ENCODE assay signal across 8 mouse cellular contexts in the genomic region with DNA sequence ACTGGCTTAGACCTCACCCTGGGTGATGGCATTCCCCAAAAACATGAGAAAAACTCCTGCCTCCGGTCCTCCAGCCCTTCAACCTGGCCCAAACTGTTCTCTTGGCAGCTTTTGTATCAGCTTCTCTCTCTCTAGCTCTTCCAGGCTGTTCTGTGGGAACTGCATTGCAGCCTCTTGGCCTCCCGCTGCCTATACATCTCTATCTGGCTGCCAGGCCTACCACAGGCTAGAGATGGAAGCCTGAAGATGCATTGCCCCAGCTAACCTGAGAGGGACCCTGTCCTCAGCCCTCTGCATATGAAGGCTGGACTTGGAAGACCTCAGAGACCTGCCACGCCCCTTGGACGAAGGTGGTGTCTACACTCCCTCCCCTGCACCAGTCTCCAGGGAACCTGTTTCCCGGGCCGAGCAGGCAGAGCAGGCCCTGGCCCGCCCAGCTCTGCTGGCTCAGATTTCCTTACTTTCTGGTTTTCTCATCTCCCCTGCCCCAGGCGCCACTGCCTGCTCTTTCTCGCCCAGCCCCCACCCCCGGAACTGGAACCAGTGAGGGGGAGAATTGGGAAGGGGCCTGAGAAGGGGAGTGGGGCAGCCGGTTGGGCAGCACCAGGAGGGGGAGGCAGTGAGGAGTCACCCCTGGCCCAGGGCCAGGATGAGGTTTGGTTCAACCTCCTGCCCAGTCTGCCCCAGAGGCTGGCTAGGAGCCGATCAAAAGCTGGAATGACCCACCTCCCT. TPM values are rescaled to one million over a fixed set of nuclear protein-coding genes. Genes with fewer than 3 reads are reported as not detected.
DNase-seq lines count a peak whose midpoint lies in the region; ATAC-seq lines count a peak whose summit lies in the region.

No protein-coding gene starts in this region.

- DNase-seq in heart, adult 18-20 months, result peak; percentile 51 to 75
- DNase-seq in heart, postnatal 36 days, result no peak
- DNase-seq in embryo, embryonic 11 days, result peak; percentile 80
- DNase-seq in kidney, postnatal 36 days, result peak; percentile 61 to 72
- DNase-seq in ovary, postnatal 14 days (ENCODE audit: low spot score), result peak; percentile 64
- DNase-seq in left cerebral cortex, adult 9 months (ENCODE audit: low spot score in 2 of 2), result no peak
- no peak for DNase-seq in T-cell, adult 2 months (ENCODE audit: low spot score)

- peaks cover 25% of the 10 kb centered on the region for H3K4me1 ChIP-seq in heart, embryonic 16.5 days (ENCODE audit: control insufficient read depth, insufficient read depth, low read length)

- peak overlapping the region; percentile 28 for H3K27ac ChIP-seq in heart, embryonic 16.5 days (ENCODE audit: low read length)

- intact Hi-C loops in heart, postnatal 36 days (cut with DNase I), result no loop called here

- no peak overlapping the region for H3K9ac ChIP-seq in heart, embryonic 16.5 days (ENCODE audit: low read length)

- H3K4me3 ChIP-seq in heart, embryonic 16.5 days (ENCODE audit: low read length), result no peak overlapping the region

- peak overlapping the region; percentile 21; the same call in 1 of the 2 replicates for H3K4me2 ChIP-seq in heart, embryonic 16.5 days (ENCODE audit: low read depth, low read length)

- 0 out of 2 replicates have a peak, but pooled peaks have one; percentile 19 for ATAC-seq in heart, embryonic 16.5 days (replicated peaks; ENCODE audit: extremely low read depth, insufficient read depth, low FRiP score)

- peaks cover 11% of the 10 kb centered on the region for H3K27me3 ChIP-seq in heart, embryonic 16.5 days (ENCODE audit: control insufficient read depth, insufficient read depth, low read length)

- no peaks in the 10 kb centered on the region for H3K9me3 ChIP-seq in heart, embryonic 16.5 days (replicated peaks; ENCODE audit: control insufficient read depth, low read length)

- H3K36me3 ChIP-seq in heart, embryonic 16.5 days (ENCODE audit: control insufficient read depth, insufficient read depth), result no peaks in the 10 kb centered on the region

- WGBS in heart, embryonic 16.5 days, result 17% methylated on average over 12 of the region's 12 CpGs

RNA-seq across cellular contexts. Expression of a gene that starts 4.1 kb away (rescaled TPM):
- total RNA-seq in heart, adult 18-20 months (2021), result 10 to 100 TPM; 14.7 to 16.5 TPM
- total RNA-seq in heart, postnatal 36 days (2021), result 10 to 100 TPM; 16.0 to 16.9 TPM
- 3.9 and 4.7 TPM in 2 replicates for polyA plus RNA-seq in heart, embryonic 16.5 days (2015; fragmentation: Nextera tagmentation; extraction: Ambion mirVana)

RNA-seq across cellular contexts. Expression of a gene that starts 34.9 kb away (rescaled TPM):
- not detected for total RNA-seq in heart, adult 18-20 months (2021)
- not detected for total RNA-seq in heart, postnatal 36 days (2021)
- polyA plus RNA-seq in heart, embryonic 16.5 days (2015; fragmentation: Nextera tagmentation; extraction: Ambion mirVana), result 0.39 TPM in 2 replicates

RNA-seq across cellular contexts. Expression of a gene that starts 45.1 kb away (rescaled TPM):
- total RNA-seq in heart, adult 18-20 months (2021), result 10 to 100 TPM; 48.3 to 61.0 TPM
- 10 to 100 TPM; 66.0 to 80.3 TPM for total RNA-seq in heart, postnatal 36 days (2021)
- polyA plus RNA-seq in heart, embryonic 16.5 days (2015; fragmentation: Nextera tagmentation; extraction: Ambion mirVana), result 3.3 and 3.9 TPM in 2 replicates

RNA-seq across cellular contexts. Expression of a gene that starts 56.4 kb away (rescaled TPM):
- total RNA-seq in heart, adult 18-20 months (2021), result 10 to 100 TPM; 48.6 to 57.9 TPM
- 10 to 100 TPM; 47.2 to 52.6 TPM for total RNA-seq in heart, postnatal 36 days (2021)
- 137 and 146 TPM in 2 replicates for polyA plus RNA-seq in heart, embryonic 16.5 days (2015; fragmentation: Nextera tagmentation; extraction: Ambion mirVana)

Comparison
In these comparisons a context has a peak if more than half of its experiments do, and no peak if none do; other contexts are left out.
1. DNase-seq: peak in heart, adult 18-20 months (2 of 2), embryo, embryonic 11 days (single experiment), kidney, postnatal 36 days (2 of 2) and ovary, postnatal 14 days (single experiment); none in heart, postnatal 36 days (0 of 2), left cerebral cortex, adult 9 months (0 of 2) and T-cell, adult 2 months (single experiment).